ENCODE assay signal across 15 mouse cellular contexts in the genomic region with DNA sequence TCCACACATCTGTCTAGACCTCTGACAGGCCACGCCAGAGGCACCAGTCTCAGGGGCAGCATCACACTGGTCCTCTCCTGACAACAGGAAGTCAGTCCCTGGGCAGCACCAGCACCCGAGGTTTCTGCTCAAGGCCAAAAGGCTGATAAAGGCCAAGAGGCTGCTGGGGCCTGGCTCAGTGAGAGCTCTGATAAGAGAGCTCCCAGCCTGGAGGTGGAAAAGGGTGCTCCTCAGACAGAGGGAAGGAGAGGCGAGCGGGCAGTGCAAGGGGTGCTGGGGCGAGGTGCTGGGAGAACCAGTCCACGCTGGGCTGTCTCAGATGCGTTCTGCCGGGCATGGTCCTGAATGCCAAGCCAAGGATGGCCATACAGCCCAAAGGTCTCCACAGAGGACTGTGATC. TPM values are rescaled to one million over a fixed set of nuclear protein-coding genes. Genes with fewer than 3 reads are reported as not detected.
DNase-seq lines count a peak whose midpoint lies in the region; ATAC-seq and TF ChIP-seq lines count a peak whose summit lies in the region.
"Had no signal": no experiment of that assay in that cellular context is flagged by ENCODE, and none has a peak within 500 bp of the region (broad histone marks: within the 10 kb centered on the region; RNA-seq: fewer than 3 reads in every experiment).

No protein-coding gene starts in this region.

- H3K27me3 ChIP-seq in heart, embryonic 12.5 days (replicated peaks), result no peaks in the 10 kb centered on the region
- no peaks in the 10 kb centered on the region for H3K27me3 ChIP-seq in testis, adult 2 months (ENCODE audit: control insufficient read depth, insufficient read depth, low read length)
- H3K27me3 ChIP-seq in liver, embryonic 14.5 days (ENCODE audit: control insufficient read depth, insufficient read depth, low read length), result no peaks in the 10 kb centered on the region
- H3K27me3 ChIP-seq: embryonic facial prominence, embryonic 12.5 days; Patski had no signal

- H3K36me3 ChIP-seq in heart, embryonic 12.5 days, result peaks cover 24% of the 10 kb centered on the region
- H3K36me3 ChIP-seq in testis, adult 2 months (ENCODE audit: control insufficient read depth, insufficient read depth, low read length), result no peaks in the 10 kb centered on the region
- peaks cover 13% of the 10 kb centered on the region for H3K36me3 ChIP-seq in liver, embryonic 14.5 days (replicated peaks; ENCODE audit: control insufficient read depth, insufficient read depth, low read depth)

- DNase-seq in heart, adult 11 months, result no peak
- DNase-seq in testis, postnatal 10 days (ENCODE audit: low spot score), result no peak
- DNase-seq in liver, embryonic 14.5 days (ENCODE audit: low read depth in 3 of 3, low spot score in 3 of 3), result peak; percentile 78 to 81 (median 80)
- DNase-seq in cerebellum, postnatal 14 days, result no peak
- no peak for DNase-seq in left cerebral cortex, adult 2 months (ENCODE audit: extremely low spot score in 1 of 2, low spot score in 2 of 2)
- DNase-seq in MN1 (ENCODE audit: low spot score), result no peak
- DNase-seq: cerebellum, adult 9-10 months; lung, adult 2 months; retina, postnatal 1 day had no signal

- intact Hi-C loops in left cerebral cortex, adult 2 months (cut with DNase I), result no loop called here

- WGBS in heart, embryonic 12.5 days, result 37% methylated on average over 8 of the region's 8 CpGs
- WGBS in liver, embryonic 14.5 days (ENCODE audit: insufficient replicate concordance), result 7% methylated on average over 8 of the region's 8 CpGs

- no peak overlapping the region for H3K4me3 ChIP-seq in heart, embryonic 12.5 days
- H3K4me3 ChIP-seq in testis, adult 2 months (ENCODE audit: control insufficient read depth, low read depth, low read length), result no peak overlapping the region
- H3K4me3 ChIP-seq in liver, embryonic 14.5 days (ENCODE audit: insufficient read depth in 1 of 2, low read depth in 2 of 2, low read length in 2 of 2), result peak overlapping the region; percentile 8 to 45
- no peak overlapping the region for H3K4me3 ChIP-seq in left cerebral cortex, adult 2 months

- peak overlapping the region; percentile 50 for H3K27ac ChIP-seq in heart, embryonic 12.5 days (ENCODE audit: poor library complexity, severe bottlenecking)
- peak overlapping the region; percentile 2; the same call in 1 of the 2 replicates for H3K27ac ChIP-seq in testis, adult 2 months (ENCODE audit: control insufficient read depth, insufficient read depth, low read depth, low read length)
- peak overlapping the region; percentile 97 for H3K27ac ChIP-seq in liver, embryonic 14.5 days
- H3K27ac ChIP-seq in left cerebral cortex, adult 2 months, result no peak overlapping the region
- H3K27ac ChIP-seq: embryonic facial prominence, embryonic 12.5 days; hindbrain, embryonic 14.5 days; kidney, postnatal 0 days had no signal

- TF ChIP-seq POLR2A in testis, adult 2 months (IDR thresholded peaks at IDR 0.05; ENCODE audit: control insufficient read depth, low read depth, low read length), result no peak

- no peaks in the 10 kb centered on the region for H3K9me3 ChIP-seq in heart, embryonic 12.5 days (replicated peaks)
- no peaks in the 10 kb centered on the region for H3K9me3 ChIP-seq in liver, embryonic 14.5 days (ENCODE audit: control insufficient read depth, low read length)
- H3K9me3 ChIP-seq: embryonic facial prominence, embryonic 12.5 days had no signal

- TF ChIP-seq CTCF in testis, adult 2 months (IDR thresholded peaks at IDR 0.05; ENCODE audit: control insufficient read depth, insufficient read depth, insufficient replicate concordance, low read depth, low read length), result no peak
- peak; percentile 19; the same call in 1 of the 2 replicates for TF ChIP-seq CTCF in liver, embryonic 14.5 days (IDR thresholded peaks at IDR 0.05; ENCODE audit: low read depth)
- no peak for TF ChIP-seq CTCF in left cerebral cortex, adult 2 months (IDR thresholded peaks at IDR 0.05)

- 0 out of 2 replicates have a peak overlapping the region, but pooled peaks have one; percentile 12 for H3K9ac ChIP-seq in heart, embryonic 12.5 days
- H3K9ac ChIP-seq in liver, embryonic 14.5 days (replicated peaks), result peak overlapping the region; percentile 64
- H3K9ac ChIP-seq: embryonic facial prominence, embryonic 12.5 days; hindbrain, embryonic 14.5 days had no signal

- peak overlapping the region; percentile 39 for H3K4me2 ChIP-seq in heart, embryonic 12.5 days
- H3K4me2 ChIP-seq in liver, embryonic 14.5 days (ENCODE audit: low read depth), result peak overlapping the region; percentile 88
- H3K4me2 ChIP-seq: embryonic facial prominence, embryonic 12.5 days; hindbrain, embryonic 14.5 days had no signal

- ATAC-seq in heart, embryonic 12.5 days (ENCODE audit: insufficient number of reproducible peaks, low FRiP score), result peak; percentile 30; the same call in 1 of the 2 replicates
- peak; percentile 93 for ATAC-seq in liver, embryonic 14.5 days (ENCODE audit: insufficient read depth)
- ATAC-seq: Patski had no signal

- H3K4me1 ChIP-seq in heart, embryonic 12.5 days (replicated peaks), result peaks cover 49% of the 10 kb centered on the region
- peaks cover 19% of the 10 kb centered on the region for H3K4me1 ChIP-seq in testis, adult 2 months (ENCODE audit: control insufficient read depth, insufficient read depth, low read length)
- peaks cover 28 to 41% of the 10 kb centered on the region in 2 experiments for H3K4me1 ChIP-seq in liver, embryonic 14.5 days (replicated peaks; ENCODE audit: control insufficient read depth in 2 of 2, insufficient read depth in 2 of 2, low read length in 1 of 2)

- TF ChIP-seq EP300 in liver, embryonic 14.5 days (IDR thresholded peaks at IDR 0.05; ENCODE audit: low read depth), result peak; percentile 77

RNA-seq across cellular contexts. Expression of a gene that starts 7.8 kb away (rescaled TPM):
- polyA plus RNA-seq in heart, embryonic 12.5 days (2016; fragmentation: Nextera tagmentation; extraction: Ambion mirVana), result 21.5 and 22.2 TPM in 2 replicates
- polyA plus RNA-seq in testis, adult 2 months (2012; rRNA removed), result 201 and 214 TPM in 2 replicates
- 19.1 and 24.8 TPM in 2 replicates for polyA plus RNA-seq in liver, embryonic 14.5 days (2012; rRNA removed)
- polyA plus RNA-seq in liver, embryonic 14.5 days (2014; fragmentation: Nextera tagmentation; extraction: Ambion mirVana), result 10.7 and 14.0 TPM in 2 replicates
- total RNA-seq in left cerebral cortex, adult 2 months (2021), result 10 to 100 TPM; 46.5 to 51.3 TPM

RNA-seq across cellular contexts. Expression of a gene that starts 14.7 kb away (rescaled TPM):
- 0.05 and 0.17 TPM in 2 replicates for polyA plus RNA-seq in heart, embryonic 12.5 days (2016; fragmentation: Nextera tagmentation; extraction: Ambion mirVana)
- 1,123 and 1,230 TPM in 2 replicates for polyA plus RNA-seq in testis, adult 2 months (2012; rRNA removed)
- polyA plus RNA-seq in liver, embryonic 14.5 days (2012; rRNA removed), result 0.01 and 0.02 TPM in 2 replicates
- polyA plus RNA-seq in liver, embryonic 14.5 days (2014; fragmentation: Nextera tagmentation; extraction: Ambion mirVana), result 0.05 TPM in 1 of 2 replicates, not detected in the other
- under 1 TPM; 0.11 to 0.63 TPM for total RNA-seq in left cerebral cortex, adult 2 months (2021)

RNA-seq across cellular contexts. Expression of a gene that starts 23.5 kb away (rescaled TPM):
- polyA plus RNA-seq in heart, embryonic 12.5 days (2016; fragmentation: Nextera tagmentation; extraction: Ambion mirVana), result 7.9 and 8.5 TPM in 2 replicates
- polyA plus RNA-seq in testis, adult 2 months (2012; rRNA removed), result 7.5 and 7.7 TPM in 2 replicates
- 12.5 and 13.8 TPM in 2 replicates for polyA plus RNA-seq in liver, embryonic 14.5 days (2012; rRNA removed)
- 10.6 and 12.3 TPM in 2 replicates for polyA plus RNA-seq in liver, embryonic 14.5 days (2014; fragmentation: Nextera tagmentation; extraction: Ambion mirVana)
- 10 to 100 TPM; 48.2 to 59.7 TPM for total RNA-seq in left cerebral cortex, adult 2 months (2021)

RNA-seq across cellular contexts. Expression of a gene that starts 36.6 kb away (rescaled TPM):
- polyA plus RNA-seq in heart, embryonic 12.5 days (2016; fragmentation: Nextera tagmentation; extraction: Ambion mirVana), result 99.4 and 105 TPM in 2 replicates
- polyA plus RNA-seq in testis, adult 2 months (2012; rRNA removed), result 246 and 291 TPM in 2 replicates
- 41.2 and 51.0 TPM in 2 replicates for polyA plus RNA-seq in liver, embryonic 14.5 days (2012; rRNA removed)
- polyA plus RNA-seq in liver, embryonic 14.5 days (2014; fragmentation: Nextera tagmentation; extraction: Ambion mirVana), result 55.0 and 63.4 TPM in 2 replicates
- 100 to 1,000 TPM; 185 to 191 TPM for total RNA-seq in left cerebral cortex, adult 2 months (2021)

RNA-seq across cellular contexts. Expression of a gene that starts 49.1 kb away (rescaled TPM):
- 67.4 and 70.0 TPM in 2 replicates for polyA plus RNA-seq in heart, embryonic 12.5 days (2016; fragmentation: Nextera tagmentation; extraction: Ambion mirVana)
- polyA plus RNA-seq in testis, adult 2 months (2012; rRNA removed), result 58.8 and 61.6 TPM in 2 replicates
- polyA plus RNA-seq in liver, embryonic 14.5 days (2012; rRNA removed), result 22.0 and 27.6 TPM in 2 replicates
- 34.6 and 39.8 TPM in 2 replicates for polyA plus RNA-seq in liver, embryonic 14.5 days (2014; fragmentation: Nextera tagmentation; extraction: Ambion mirVana)
- 10 to 100 TPM; 41.5 to 44.8 TPM for total RNA-seq in left cerebral cortex, adult 2 months (2021)

Comparison
In these comparisons a context has a peak if more than half of its experiments do, and no peak if none do; other contexts are left out.
1. H3K4me3 ChIP-seq: peak in liver, embryonic 14.5 days (2 of 2); none in heart, embryonic 12.5 days (single experiment), testis, adult 2 months (single experiment) and left cerebral cortex, adult 2 months (single experiment).
2. DNase-seq: peak in liver, embryonic 14.5 days (3 of 3); none in heart, adult 11 months (single experiment), testis, postnatal 10 days (single experiment), cerebellum, postnatal 14 days (0 of 2), left cerebral cortex, adult 2 months (0 of 2) and MN1 (single experiment).
3. RNA of a gene that starts 14.7 kb away (polyA plus RNA-seq): 1,123 to 1,230 TPM in testis, adult 2 months; 0.05 to 0.17 TPM in heart, embryonic 12.5 days and 0.01 to 0.05 TPM in liver, embryonic 14.5 days; every median in the first group is over 100 times any median in the second.